Mouse (Mus musculus) cerebellum, adult (tissue): ENCODE data around the gene 1700066M21Rik.

Experiments used
- ATAC-seq: cut with Nextera tagmentation; 2 replicates; pipeline ENCODE4 v1.9.2; 2017; ENCODE audit warnings: mild to moderate bottlenecking, moderate library complexity, mixed read lengths; ENCODE audit not compliant: insufficient number of reproducible peaks, low FRiP score, low TSS enrichment

Gene 1700066M21Rik

GRCm38 (mm10) chr1:57390993-57391790, 13.8 kb downstream of the 1700066M21Rik start:
- no peak for ATAC-seq

DNA sequence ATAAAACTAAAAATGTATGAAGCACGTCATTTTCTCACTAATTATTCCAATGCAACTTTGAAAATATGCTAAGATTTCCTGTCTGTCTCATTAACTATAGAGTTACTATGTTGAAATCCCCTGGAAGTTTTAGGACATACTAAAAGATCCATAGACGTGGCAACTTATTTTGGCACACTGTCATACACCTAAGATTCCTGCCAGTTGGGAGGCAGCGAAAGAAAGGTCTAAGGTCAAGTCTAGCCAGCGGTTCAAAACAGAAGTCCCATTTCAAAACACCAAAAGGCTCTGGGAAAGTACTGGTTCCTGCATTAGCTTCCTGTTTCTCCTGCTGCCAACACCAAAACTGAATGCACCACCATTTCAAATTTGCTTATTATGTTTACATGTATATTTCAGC, 15.0 kb downstream of the 1700066M21Rik start:
- ATAC-seq = no peak

GRCm38 (mm10) chr1:57394051-57394450, 16.6 kb downstream of the 1700066M21Rik start:
- peak; percentile 49; the same call in 1 of the 2 replicates for ATAC-seq

DNA sequence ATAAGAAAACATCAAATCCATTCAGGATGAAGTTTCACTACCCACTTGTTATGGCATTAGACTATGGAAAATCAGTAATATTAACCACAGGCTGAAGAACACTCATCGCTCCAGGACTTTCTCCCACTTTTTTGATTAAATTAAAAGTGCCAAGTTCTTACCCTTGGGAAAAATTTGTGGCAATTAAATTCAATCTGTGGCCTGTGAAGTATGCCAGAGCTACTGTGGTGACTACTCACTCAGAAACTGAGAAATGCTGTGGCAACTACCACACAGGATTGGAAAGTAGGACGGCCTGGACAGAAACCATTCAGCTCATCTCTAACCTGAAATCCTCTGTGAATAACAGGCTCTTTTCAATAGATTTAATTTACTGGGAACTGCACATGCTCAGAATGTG, 22.9 kb downstream of the 1700066M21Rik start:
- no peak for ATAC-seq

DNA sequence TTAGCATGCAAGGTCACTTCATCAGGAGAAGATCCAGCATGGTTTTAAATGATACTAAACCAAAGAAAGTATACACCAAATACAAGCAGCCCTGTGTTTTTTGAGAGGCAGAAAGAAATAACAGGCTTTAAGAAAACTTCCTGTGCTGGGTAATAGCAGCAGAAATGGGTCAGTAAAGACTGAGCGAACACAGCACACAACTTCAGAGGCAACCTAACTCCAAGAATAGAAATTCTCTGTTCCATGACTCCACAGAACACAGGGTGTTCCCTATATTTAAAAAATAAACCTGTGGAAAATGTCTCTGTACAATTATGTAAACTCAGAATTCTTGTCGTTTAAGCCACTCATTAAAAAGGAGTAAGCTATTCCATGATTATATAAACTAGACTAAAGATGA, 23.5 kb downstream of the 1700066M21Rik start:
- ATAC-seq = no peak

GRCm38 (mm10) chr1:57402116-57402515, 24.7 kb downstream of the 1700066M21Rik start:
- ATAC-seq = no peak

DNA sequence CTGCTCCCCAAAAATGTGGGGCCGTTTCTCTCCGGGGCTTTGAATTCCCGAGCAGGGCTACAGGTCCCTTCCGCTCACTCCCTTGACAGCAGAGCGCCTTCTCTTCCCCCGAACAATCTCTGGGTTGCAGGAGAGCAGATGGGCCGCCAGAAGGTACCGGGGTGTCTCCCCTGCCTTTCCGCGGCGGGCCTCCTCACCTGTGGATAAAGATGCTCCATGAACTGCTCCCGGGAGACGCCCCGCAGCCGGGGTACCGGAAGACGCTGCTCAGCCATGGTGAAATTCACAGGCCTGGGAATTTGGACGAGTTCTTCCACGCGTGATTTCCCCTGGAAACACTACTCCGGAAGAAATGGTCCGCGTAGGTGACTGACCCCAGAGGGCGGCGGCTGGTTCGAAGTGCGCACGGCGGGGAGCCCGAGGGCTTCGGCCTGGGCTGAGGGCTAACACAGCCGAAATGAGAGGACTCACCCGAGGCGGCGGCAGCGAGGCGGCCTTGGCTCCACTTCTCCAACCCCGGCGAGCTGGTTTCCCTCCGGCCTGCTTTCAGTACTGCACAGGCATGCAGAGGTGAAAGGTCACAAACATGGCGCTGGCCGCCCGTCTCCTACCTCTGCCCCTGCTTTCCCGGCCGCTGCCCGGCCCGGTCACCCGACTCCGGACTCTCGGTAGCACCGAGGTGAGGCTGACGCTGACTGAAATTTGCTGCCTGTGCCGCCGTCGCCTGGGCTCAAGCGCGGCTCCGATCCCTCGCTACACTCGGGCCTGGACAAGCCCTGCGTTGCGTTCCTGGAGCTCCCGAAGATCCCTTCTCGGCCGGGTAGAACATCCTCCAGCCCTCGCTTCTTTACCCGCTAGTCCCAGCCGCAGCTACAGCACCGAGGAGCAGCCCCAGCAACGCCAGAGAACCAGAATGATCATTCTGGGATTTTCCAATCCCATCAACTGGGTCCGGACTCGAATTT, 29.0 kb downstream of the 1700066M21Rik start, which contains the start of the genes Maip1 and Tyw5:
Gene Maip1, plus strand, starts transcription at position 142 of the 965 bp plus-strand sequence.
Gene Tyw5, minus strand, starts transcription at position 915 of the 965 bp plus-strand sequence.
- ATAC-seq = peak; percentile 93

DNA sequence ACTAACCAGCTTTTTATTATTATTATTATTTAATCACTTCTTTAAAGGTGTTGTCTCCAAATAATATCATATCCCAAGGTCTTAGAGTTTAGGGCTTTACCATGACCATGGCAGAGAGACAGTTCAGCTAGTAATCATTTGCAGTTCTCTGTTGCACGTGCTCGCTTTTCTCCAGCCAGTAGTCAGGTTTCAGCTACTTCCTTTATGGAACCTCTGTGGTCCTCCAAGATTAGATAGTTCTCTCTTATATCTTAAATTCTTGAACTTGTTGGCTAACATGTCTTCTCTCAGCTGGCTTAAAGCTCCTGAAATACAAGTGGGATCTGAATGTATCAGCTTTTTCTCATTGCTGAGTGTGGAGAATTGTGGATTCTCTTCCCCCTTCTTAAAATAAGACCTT, 31.6 kb downstream of the 1700066M21Rik start:
- ATAC-seq = no peak

DNA sequence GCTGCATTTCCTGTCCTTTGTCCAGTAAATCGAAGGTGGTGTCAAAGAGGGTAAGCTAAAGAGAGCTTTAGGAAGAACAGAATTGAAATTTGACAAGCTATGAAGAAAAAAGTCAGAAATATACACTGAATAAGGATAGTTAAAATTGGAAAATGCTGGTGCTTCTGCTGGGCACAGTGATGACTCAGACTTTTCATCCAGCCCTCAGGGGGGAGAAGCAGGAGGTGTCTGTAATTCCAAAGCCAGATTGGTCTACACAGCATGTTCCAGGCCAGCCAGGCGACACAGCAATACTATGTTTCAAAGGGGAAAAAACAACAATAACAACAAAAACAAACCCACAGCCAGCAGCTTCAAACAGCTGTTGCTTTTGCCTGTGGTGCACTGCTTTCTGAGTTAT, 36.0 kb downstream of the 1700066M21Rik start:
- no peak for ATAC-seq

DNA sequence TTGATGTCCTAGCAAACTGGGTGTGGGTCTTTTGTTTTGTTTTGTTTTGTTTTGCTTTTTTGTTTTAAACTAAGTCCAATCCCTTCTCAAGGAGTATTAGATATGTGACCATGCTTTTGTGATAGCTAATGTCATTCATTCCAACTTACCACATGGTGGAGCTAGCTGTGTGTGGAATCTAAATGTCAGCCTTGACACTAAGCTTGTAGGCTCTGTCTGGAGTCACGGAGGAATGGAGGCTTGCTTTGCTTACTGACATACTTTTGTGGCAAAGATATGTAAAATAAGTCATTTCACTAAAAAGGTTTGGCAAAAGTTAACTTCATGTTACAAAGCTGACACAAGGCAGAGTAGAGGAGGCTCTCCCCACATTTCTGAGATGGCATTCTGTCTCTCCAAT, 46.3 kb downstream of the 1700066M21Rik start:
- ATAC-seq = no peak

DNA sequence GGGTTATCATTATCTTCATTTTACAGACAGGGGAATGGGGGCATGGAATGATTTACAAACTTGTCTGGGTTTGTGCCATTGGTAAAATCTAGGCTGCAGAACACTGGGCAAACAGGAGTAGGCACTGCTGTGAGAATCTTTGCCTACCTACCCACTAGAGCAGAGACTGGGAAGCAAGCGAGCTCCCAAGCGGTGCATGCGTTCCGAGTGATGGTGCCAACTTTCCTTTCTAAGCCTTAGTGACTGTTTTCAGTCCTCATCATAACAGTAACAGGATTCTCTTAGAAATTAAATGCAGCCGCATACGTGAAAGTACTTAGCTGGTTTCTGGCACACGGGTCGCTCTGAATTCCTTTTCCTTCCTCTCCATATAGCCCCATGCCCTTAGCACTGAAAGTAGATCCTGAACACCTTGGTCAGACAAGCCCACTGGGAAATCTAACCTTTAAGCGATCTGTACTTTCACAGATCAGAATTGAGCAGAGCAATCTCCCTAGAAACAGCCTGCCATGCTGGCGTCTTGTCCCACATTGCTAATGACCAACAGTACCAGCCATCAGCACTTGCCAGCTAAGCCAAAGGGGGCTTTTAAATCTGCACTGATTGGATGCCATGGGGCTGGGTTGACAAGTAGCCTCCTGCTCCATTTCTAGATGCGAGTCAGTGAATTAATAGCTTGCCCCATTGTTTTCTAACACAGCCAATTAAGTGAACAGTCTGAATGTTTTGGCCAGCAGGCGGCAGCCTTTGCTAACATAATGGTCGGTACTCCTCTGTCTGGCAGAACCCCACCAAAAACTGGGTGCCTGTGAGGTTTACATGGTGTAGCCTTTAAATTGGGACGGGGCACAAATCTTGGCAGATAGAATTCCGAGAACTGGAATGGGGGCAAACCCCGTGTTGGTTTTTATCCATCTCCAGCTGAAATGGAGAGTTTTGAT, 51.2 kb downstream of the 1700066M21Rik start:
- ATAC-seq = peak; percentile 87

DNA sequence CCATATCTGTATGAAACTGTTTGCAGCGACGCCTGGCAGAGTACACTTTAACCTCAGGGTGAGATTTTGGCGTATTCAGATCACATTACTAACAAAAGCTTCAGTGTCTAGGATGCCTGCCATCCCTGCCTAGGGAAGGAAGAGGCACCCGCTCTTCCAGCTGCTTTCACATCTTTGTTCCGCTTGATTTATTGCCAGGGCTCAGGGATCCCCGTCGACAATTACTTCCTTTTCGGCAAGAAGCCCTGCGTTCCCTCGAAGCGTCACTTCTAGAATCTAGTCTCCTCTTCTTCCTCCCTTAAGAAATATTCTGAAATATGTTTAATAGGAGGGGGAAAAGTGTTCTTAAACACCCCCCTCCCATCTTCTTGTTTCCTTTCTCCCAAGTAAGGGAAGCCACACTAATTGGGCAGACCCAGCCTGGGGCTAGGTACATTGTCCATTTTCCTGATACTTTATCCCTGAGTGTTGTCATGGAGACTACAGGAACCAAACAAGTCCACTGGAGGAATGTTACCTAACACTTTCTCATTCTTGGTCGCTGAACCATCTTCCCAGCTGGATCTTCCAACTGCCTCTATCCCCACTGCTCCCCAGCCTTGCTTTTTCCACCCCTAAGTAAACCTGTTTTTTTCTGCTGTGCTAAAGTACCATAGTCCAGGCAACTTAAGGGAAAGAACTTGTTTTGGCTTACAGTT, 52.5 kb downstream of the 1700066M21Rik start:
- ATAC-seq = no peak

GRCm38 (mm10) chr1:57433141-57433540, 55.7 kb downstream of the 1700066M21Rik start:
- ATAC-seq = no peak
